Comparison of ENCODE assay signal across 18 mouse cellular contexts in genomic region chr11:112801189-112801818, GRCm38 (mm10). TPM values are rescaled to one million over a fixed set of nuclear protein-coding genes. Genes with fewer than 3 reads are reported as not detected.
DNase-seq lines count a peak whose midpoint lies in the region; ATAC-seq lines count a peak whose summit lies in the region.
"Had no signal": no experiment of that assay in that cellular context is flagged by ENCODE, and none has a peak within 500 bp of the region (broad histone marks: within the 10 kb centered on the region; RNA-seq: fewer than 3 reads in every experiment).

No protein-coding gene starts in this region.

- no peak for ATAC-seq in hindbrain, embryonic 16.5 days
- peak; percentile 65 for ATAC-seq in forebrain, embryonic 14.5 days
- no peak for ATAC-seq in midbrain, embryonic 14.5 days (ENCODE audit: low FRiP score, low TSS enrichment)
- ATAC-seq in liver, embryonic 11.5 days (replicated peaks; ENCODE audit: low FRiP score), result no peak
- no peak for ATAC-seq in liver, embryonic 12.5 days
- ATAC-seq: liver, postnatal 0 days had no signal

- peak; percentile 51 for DNase-seq in hindbrain, embryonic 10.5 days (ENCODE audit: low spot score)
- peak; percentile 21 for DNase-seq in Muller cell, postnatal 12 days (ENCODE audit: inconsistent ontology term)
- peak; percentile 62 for DNase-seq in forebrain, embryonic 14.5 days (ENCODE audit: low spot score)
- peak; percentile 50 for DNase-seq in midbrain, embryonic 14.5 days
- DNase-seq in right cerebral cortex, postnatal 4 days, result no peak
- DNase-seq in liver, embryonic 11.5 days (ENCODE audit: low spot score), result no peak
- DNase-seq: cerebellum, adult 8-10 months; gastrocnemius, postnatal 36 days; heart, postnatal 4 days; kidney, adult 18-20 months; liver, postnatal 0 days; lung, postnatal 36 days; right cerebral cortex, postnatal 25 days had no signal

- peak overlapping the region; percentile 4; the same call in 1 of the 2 replicates for H3K4me3 ChIP-seq in hindbrain, embryonic 10.5 days
- H3K4me3 ChIP-seq in hindbrain, embryonic 16.5 days (ENCODE audit: low read length), result no peak overlapping the region
- no peak overlapping the region for H3K4me3 ChIP-seq in forebrain, embryonic 14.5 days (ENCODE audit: low read depth, low read length)
- no peak overlapping the region for H3K4me3 ChIP-seq in midbrain, embryonic 14.5 days (replicated peaks; ENCODE audit: low read depth, low read length)
- no peak overlapping the region for H3K4me3 ChIP-seq in liver, embryonic 11.5 days (ENCODE audit: low read depth, low read length)
- no peak overlapping the region for H3K4me3 ChIP-seq in liver, embryonic 12.5 days
- H3K4me3 ChIP-seq: embryonic facial prominence, embryonic 13.5 days; heart, embryonic 12.5 days; limb, embryonic 12.5 days had no signal

- H3K9ac ChIP-seq in hindbrain, embryonic 16.5 days (ENCODE audit: low read depth, low read length), result no peak overlapping the region
- no peak overlapping the region for H3K9ac ChIP-seq in forebrain, embryonic 14.5 days (ENCODE audit: low read length)
- H3K9ac ChIP-seq in midbrain, embryonic 14.5 days (replicated peaks; ENCODE audit: low read length), result no peak overlapping the region
- no peak overlapping the region for H3K9ac ChIP-seq in liver, embryonic 11.5 days (ENCODE audit: low read depth, low read length)
- H3K9ac ChIP-seq in liver, embryonic 12.5 days, result no peak overlapping the region
- H3K9ac ChIP-seq: embryonic facial prominence, embryonic 13.5 days; heart, embryonic 12.5 days; limb, embryonic 12.5 days; liver, postnatal 0 days had no signal

- peaks cover 32% of the 10 kb centered on the region for H3K4me1 ChIP-seq in hindbrain, embryonic 10.5 days (replicated peaks)
- peaks cover 7% of the 10 kb centered on the region for H3K4me1 ChIP-seq in hindbrain, embryonic 16.5 days (ENCODE audit: control insufficient read depth, insufficient read depth, low read depth, low read length)
- H3K4me1 ChIP-seq in forebrain, embryonic 14.5 days (ENCODE audit: control insufficient read depth, insufficient read depth, low read length), result peaks cover 12% of the 10 kb centered on the region
- 0 out of 2 replicates have a peak, but pooled peaks cover 5% of the 10 kb centered on the region for H3K4me1 ChIP-seq in midbrain, embryonic 14.5 days (ENCODE audit: control insufficient read depth, insufficient read depth, low read length)
- H3K4me1 ChIP-seq in liver, embryonic 11.5 days (replicated peaks; ENCODE audit: control insufficient read depth, insufficient read depth, low read length), result no peaks in the 10 kb centered on the region
- H3K4me1 ChIP-seq in liver, embryonic 12.5 days, result no peaks in the 10 kb centered on the region

- no peak overlapping the region for H3K4me2 ChIP-seq in hindbrain, embryonic 16.5 days (ENCODE audit: low read length)
- H3K4me2 ChIP-seq in forebrain, embryonic 14.5 days (ENCODE audit: low read length), result no peak overlapping the region
- no peak overlapping the region for H3K4me2 ChIP-seq in midbrain, embryonic 14.5 days (ENCODE audit: low read length)
- H3K4me2 ChIP-seq in liver, embryonic 11.5 days, result no peak overlapping the region
- H3K4me2 ChIP-seq in liver, embryonic 12.5 days, result no peak overlapping the region
- H3K4me2 ChIP-seq: embryonic facial prominence, embryonic 13.5 days; heart, embryonic 12.5 days; limb, embryonic 12.5 days had no signal

- H3K27me3 ChIP-seq in hindbrain, embryonic 10.5 days (ENCODE audit: insufficient read depth, poor library complexity, severe bottlenecking), result peaks cover 18% of the 10 kb centered on the region
- no peaks in the 10 kb centered on the region for H3K27me3 ChIP-seq in hindbrain, embryonic 16.5 days (replicated peaks; ENCODE audit: control insufficient read depth, insufficient read depth, low read length)
- H3K27me3 ChIP-seq in forebrain, embryonic 14.5 days (replicated peaks; ENCODE audit: control insufficient read depth, insufficient read depth, low read length), result no peaks in the 10 kb centered on the region
- H3K27me3 ChIP-seq in midbrain, embryonic 14.5 days (ENCODE audit: control insufficient read depth, insufficient read depth, low read length), result no peaks in the 10 kb centered on the region
- H3K27me3 ChIP-seq in liver, embryonic 11.5 days (replicated peaks; ENCODE audit: control insufficient read depth, insufficient read depth, low read length), result no peaks in the 10 kb centered on the region
- no peaks in the 10 kb centered on the region; the same call in 1 of the 2 replicates for H3K27me3 ChIP-seq in liver, embryonic 12.5 days (replicated peaks)

- 29% methylated on average over 4 of the region's 4 CpGs for WGBS in hindbrain, embryonic 10.5 days
- WGBS in hindbrain, embryonic 16.5 days, result 23% methylated on average over 4 of the region's 4 CpGs
- WGBS in forebrain, embryonic 14.5 days, result 19% methylated on average over 4 of the region's 4 CpGs
- WGBS in midbrain, embryonic 14.5 days, result 20% methylated on average over 4 of the region's 4 CpGs
- 23% methylated on average over 4 of the region's 4 CpGs for WGBS in liver, embryonic 11.5 days
- 30% methylated on average over 4 of the region's 4 CpGs for WGBS in liver, embryonic 12.5 days (ENCODE audit: insufficient replicate concordance)

- H3K9me3 ChIP-seq in hindbrain, embryonic 10.5 days, result no peaks in the 10 kb centered on the region
- H3K9me3 ChIP-seq in hindbrain, embryonic 16.5 days (ENCODE audit: control insufficient read depth, low read length), result no peaks in the 10 kb centered on the region
- no peaks in the 10 kb centered on the region for H3K9me3 ChIP-seq in forebrain, embryonic 14.5 days (replicated peaks; ENCODE audit: control insufficient read depth, low read length)
- H3K9me3 ChIP-seq in midbrain, embryonic 14.5 days (ENCODE audit: control insufficient read depth, low read length), result no peaks in the 10 kb centered on the region
- no peaks in the 10 kb centered on the region for H3K9me3 ChIP-seq in liver, embryonic 11.5 days (ENCODE audit: control insufficient read depth, low read length)
- H3K9me3 ChIP-seq in liver, embryonic 12.5 days (replicated peaks), result no peaks in the 10 kb centered on the region; the same call in 1 of the 2 replicates
- H3K9me3 ChIP-seq: embryonic facial prominence, embryonic 13.5 days; heart, embryonic 12.5 days; limb, embryonic 12.5 days had no signal

- peak overlapping the region; percentile 78 for H3K27ac ChIP-seq in hindbrain, embryonic 10.5 days
- no peak overlapping the region for H3K27ac ChIP-seq in hindbrain, embryonic 16.5 days (ENCODE audit: low read depth, low read length)
- no peak overlapping the region for H3K27ac ChIP-seq in forebrain, embryonic 14.5 days (ENCODE audit: low read depth, low read length)
- H3K27ac ChIP-seq in midbrain, embryonic 14.5 days (replicated peaks; ENCODE audit: low read depth, low read length), result no peak overlapping the region
- no peak overlapping the region for H3K27ac ChIP-seq in liver, embryonic 11.5 days (ENCODE audit: low read depth, low read length)
- no peak overlapping the region for H3K27ac ChIP-seq in liver, embryonic 12.5 days
- H3K27ac ChIP-seq: embryonic facial prominence, embryonic 13.5 days; limb, embryonic 12.5 days had no signal

- no peaks in the 10 kb centered on the region for H3K36me3 ChIP-seq in hindbrain, embryonic 10.5 days
- no peaks in the 10 kb centered on the region for H3K36me3 ChIP-seq in hindbrain, embryonic 16.5 days (ENCODE audit: control insufficient read depth, insufficient read depth, low read length)
- no peaks in the 10 kb centered on the region for H3K36me3 ChIP-seq in forebrain, embryonic 14.5 days (ENCODE audit: control insufficient read depth, insufficient read depth, low read length)
- H3K36me3 ChIP-seq in midbrain, embryonic 14.5 days (ENCODE audit: control insufficient read depth, insufficient read depth, low read length), result no peaks in the 10 kb centered on the region
- H3K36me3 ChIP-seq in liver, embryonic 11.5 days (ENCODE audit: control insufficient read depth, insufficient read depth, low read length), result no peaks in the 10 kb centered on the region
- no peaks in the 10 kb centered on the region for H3K36me3 ChIP-seq in liver, embryonic 12.5 days
- H3K36me3 ChIP-seq: embryonic facial prominence, embryonic 13.5 days; heart, embryonic 12.5 days; limb, embryonic 12.5 days had no signal

RNA-seq across cellular contexts. Expression of gene Sox9, which starts 19.3 kb away (rescaled TPM):
- polyA plus RNA-seq in hindbrain, embryonic 10.5 days (2016; fragmentation: Nextera tagmentation; extraction: Ambion mirVana), result 91.5 and 138 TPM in 2 replicates
- 46.1 and 53.2 TPM in 2 replicates for polyA plus RNA-seq in hindbrain, embryonic 16.5 days (2015; fragmentation: Nextera tagmentation; extraction: Ambion mirVana)
- 43.6 and 49.4 TPM in 2 replicates for polyA plus RNA-seq in forebrain, embryonic 14.5 days (2014; fragmentation: Nextera tagmentation; extraction: Ambion mirVana)
- 45.5 and 62.2 TPM in 2 replicates for polyA plus RNA-seq in midbrain, embryonic 14.5 days (2014; fragmentation: Nextera tagmentation; extraction: Ambion mirVana)
- polyA plus RNA-seq in liver, embryonic 11.5 days (2014; fragmentation: Nextera tagmentation; extraction: Ambion mirVana), result 10.8 and 11.7 TPM in 2 replicates
- 2.4 and 2.7 TPM in 2 replicates for polyA plus RNA-seq in liver, embryonic 12.5 days (2016; fragmentation: Nextera tagmentation; extraction: Ambion mirVana)

Comparison
In these comparisons a context has a peak if more than half of its experiments do, and no peak if none do; other contexts are left out.
1. DNase-seq: peak in hindbrain, embryonic 10.5 days (single experiment), Muller cell, postnatal 12 days (single experiment), forebrain, embryonic 14.5 days (single experiment) and midbrain, embryonic 14.5 days (single experiment); none in right cerebral cortex, postnatal 4 days (single experiment) and liver, embryonic 11.5 days (single experiment).